Mouse (Mus musculus): ENCODE data around the gene Fut11. TPM values are rescaled to one million over a fixed set of nuclear protein-coding genes. Genes with fewer than 3 reads are reported as not detected.
"Not testable (repeated sequence)": the region's sequence is repeated elsewhere in the genome, so short reads cannot be mapped to it uniquely, and the experiment has no call there.

Gene Fut11
- polyA plus RNA-seq, 1 experiment from 2014 or later = 19.0 TPM

- H3K4me1 ChIP-seq (replicated peaks) = peaks cover 61% of the 10 kb centered on the region
- H3K36me3 ChIP-seq = peaks cover 13% of the 10 kb centered on the region; the same call in 1 of the 2 replicates
- H3K4me2 ChIP-seq = no peak overlapping the region
- H3K9ac ChIP-seq = no peak overlapping the region
- WGBS = 72% methylated on average over 3 of the region's 3 CpGs
- H3K4me3 ChIP-seq = no peak overlapping the region
- H3K9me3 ChIP-seq (replicated peaks) = no peaks in the 10 kb centered on the region
- no peak overlapping the region for H3K27ac ChIP-seq
- ATAC-seq (replicated peaks; ENCODE audit: insufficient number of reproducible peaks, insufficient read depth, low FRiP score, low read depth) = no peak
- no peaks in the 10 kb centered on the region for H3K27me3 ChIP-seq
These were observed 5.6 kb downstream of the Fut11 start for GRCm38 (mm10) chr14:20700362-20700761.

- peaks cover 13% of the 10 kb centered on the region; the same call in 1 of the 2 replicates for H3K36me3 ChIP-seq
- peak overlapping the region; percentile 70 for H3K4me2 ChIP-seq
- no peaks in the 10 kb centered on the region for H3K27me3 ChIP-seq
- H3K4me3 ChIP-seq = peak overlapping the region; percentile 65
- peak overlapping the region; percentile 71 for H3K9ac ChIP-seq
- no peak for ATAC-seq (replicated peaks; ENCODE audit: insufficient number of reproducible peaks, insufficient read depth, low FRiP score, low read depth)
- no peaks in the 10 kb centered on the region for H3K9me3 ChIP-seq (replicated peaks)
- peak overlapping the region; percentile 90 for H3K27ac ChIP-seq
- H3K4me1 ChIP-seq (replicated peaks) = peaks cover 50% of the 10 kb centered on the region
- WGBS = 66% methylated on average over 8 of the region's 8 CpGs
These were observed 6.8 kb downstream of the Fut11 start for GRCm38 (mm10) chr14:20701554-20701953.

- H3K27me3 ChIP-seq = no peaks in the 10 kb centered on the region
- H3K27ac ChIP-seq = peak overlapping the region; percentile 90
- ATAC-seq (replicated peaks; ENCODE audit: insufficient number of reproducible peaks, insufficient read depth, low FRiP score, low read depth) = peak; percentile 14
- H3K4me2 ChIP-seq = peak overlapping the region; percentile 70
- H3K4me1 ChIP-seq (replicated peaks) = peaks cover 47% of the 10 kb centered on the region
- H3K9ac ChIP-seq = peak overlapping the region; percentile 71
- no peaks in the 10 kb centered on the region for H3K9me3 ChIP-seq (replicated peaks)
- H3K36me3 ChIP-seq = peaks cover 13% of the 10 kb centered on the region; the same call in 1 of the 2 replicates
- peak overlapping the region; percentile 65 for H3K4me3 ChIP-seq
- 7% methylated on average over 15 of the region's 15 CpGs for whole genome bisulfite sequencing
These were observed 7.5 kb downstream of the Fut11 start for GRCm38 (mm10) chr14:20702096-20702740.

GRCm38 (mm10) chr14:20702741-20703381 is 8.1 kb downstream of the Fut11 start, which contains the start of gene Chchd1:
TSS of gene Chchd1 (plus strand) at chr14:20703006.
- WGBS = under 1% methylated on average over 61 of the region's 61 CpGs
- H3K27ac ChIP-seq = peak within 1 kb of the TSS; percentile 90
- no peaks in the 10 kb centered on the region for H3K27me3 ChIP-seq
- peak within 1 kb of the TSS; percentile 71 for H3K9ac ChIP-seq
- H3K4me1 ChIP-seq (replicated peaks) = peaks cover 42% of the 10 kb centered on the region
- peak within 1 kb of the TSS; percentile 65 for H3K4me3 ChIP-seq
- peak within 1 kb of the TSS; percentile 70 for H3K4me2 ChIP-seq
- no peaks in the 10 kb centered on the region for H3K9me3 ChIP-seq (replicated peaks)
- peaks cover 13% of the 10 kb centered on the region; the same call in 1 of the 2 replicates for H3K36me3 ChIP-seq
- ATAC-seq (replicated peaks; ENCODE audit: insufficient number of reproducible peaks, insufficient read depth, low FRiP score, low read depth) = peak; percentile 76

GRCm38 (mm10) chr14:20703461-20703860 is 8.7 kb downstream of the Fut11 start:
- Histone ChIP-seq H3K4me2 (peak overlapping the region; percentile 70), H3K27ac (peak overlapping the region; percentile 90), H3K9ac (peak overlapping the region; percentile 71), H3K36me3 (0 out of 2 replicates have a peak, but pooled peaks cover 11% of the 10 kb centered on the region), H3K4me3 (peak overlapping the region; percentile 65), H3K4me1 (replicated peaks) (peaks cover 38% of the 10 kb centered on the region)
- not testable (repeated sequence) for ATAC-seq (replicated peaks; ENCODE audit: insufficient number of reproducible peaks, insufficient read depth, low FRiP score, low read depth); H3K27me3 ChIP-seq; H3K9me3 ChIP-seq (replicated peaks)
- 8% methylated on average over 8 of the region's 8 CpGs for WGBS

GRCm38 (mm10) chr14:20707201-20708190 is 12.7 kb downstream of the Fut11 start, which contains the start of gene Zswim8:
TSS of gene Zswim8 (plus strand) at chr14:20707552.
- peak; percentile 87 for ATAC-seq (replicated peaks; ENCODE audit: insufficient number of reproducible peaks, insufficient read depth, low FRiP score, low read depth)

GRCm38 (mm10) chr14:20708239-20708638 is 13.5 kb downstream of the Fut11 start:
- Histone ChIP-seq H3K27me3 (no peaks in the 10 kb centered on the region), H3K36me3 (peaks cover 35% of the 10 kb centered on the region)
- WGBS = 4% methylated on average over 10 of the region's 10 CpGs

More at GRCm38 (mm10) chr14:20707201-20708190, 12.7 kb downstream of the Fut11 start, which contains the start of gene Zswim8:
- peak within 1 kb of the TSS; percentile 95 for H3K9ac ChIP-seq
- H3K36me3 ChIP-seq = peaks cover 28% of the 10 kb centered on the region
- peak within 1 kb of the TSS; percentile 81 for H3K4me3 ChIP-seq
- no peaks in the 10 kb centered on the region for H3K27me3 ChIP-seq
- under 1% methylated on average over 72 of the region's 80 CpGs for WGBS
- H3K27ac ChIP-seq = peak within 1 kb of the TSS; percentile 91
- peaks cover 29% of the 10 kb centered on the region for H3K4me1 ChIP-seq (replicated peaks)
- H3K4me2 ChIP-seq = peak within 1 kb of the TSS; percentile 81
- H3K9me3 ChIP-seq (replicated peaks) = no peaks in the 10 kb centered on the region

GRCm38 (mm10) chr14:20713832-20714231 is 19.1 kb downstream of the Fut11 start:
- Histone ChIP-seq H3K36me3 (peaks cover 85% of the 10 kb centered on the region), H3K27me3 (no peaks in the 10 kb centered on the region), H3K4me3 (no peak overlapping the region), H3K4me2 (peak overlapping the region; percentile 3; the same call in 1 of the 2 replicates), H3K9ac (0 out of 2 replicates have a peak overlapping the region, but pooled peaks have one; percentile 23), H3K4me1 (replicated peaks) (peaks cover 29% of the 10 kb centered on the region), H3K9me3 (replicated peaks) (no peaks in the 10 kb centered on the region), H3K27ac (peak overlapping the region; percentile 77)
- 32% methylated on average over 11 of the region's 11 CpGs for WGBS
- ATAC-seq (replicated peaks; ENCODE audit: insufficient number of reproducible peaks, insufficient read depth, low FRiP score, low read depth) = peak; percentile 61

More at GRCm38 (mm10) chr14:20708239-20708638, 13.5 kb downstream of the Fut11 start:
- peaks cover 31% of the 10 kb centered on the region for H3K4me1 ChIP-seq (replicated peaks)
- H3K27ac ChIP-seq = peak overlapping the region; percentile 91
- peak overlapping the region; percentile 95 for H3K9ac ChIP-seq
- peak overlapping the region; percentile 81 for H3K4me3 ChIP-seq
- H3K4me2 ChIP-seq = peak overlapping the region; percentile 81
- ATAC-seq (replicated peaks; ENCODE audit: insufficient number of reproducible peaks, insufficient read depth, low FRiP score, low read depth) = no peak
- H3K9me3 ChIP-seq (replicated peaks) = no peaks in the 10 kb centered on the region

GRCm38 (mm10) chr14:20718443-20718842 is 23.7 kb downstream of the Fut11 start:
- no peak overlapping the region for H3K4me2 ChIP-seq
- H3K27me3 ChIP-seq = no peaks in the 10 kb centered on the region
- H3K4me1 ChIP-seq (replicated peaks) = peaks cover 14% of the 10 kb centered on the region
- ATAC-seq (replicated peaks; ENCODE audit: insufficient number of reproducible peaks, insufficient read depth, low FRiP score, low read depth) = no peak
- no peak overlapping the region for H3K4me3 ChIP-seq
- WGBS = 90% methylated on average over 10 of the region's 10 CpGs
- H3K27ac ChIP-seq = no peak overlapping the region
- no peak overlapping the region for H3K9ac ChIP-seq
- H3K36me3 ChIP-seq = peaks cover 99% of the 10 kb centered on the region
- no peaks in the 10 kb centered on the region for H3K9me3 ChIP-seq (replicated peaks)

- Histone ChIP-seq H3K4me1 (replicated peaks) (peaks cover 4% of the 10 kb centered on the region; the same call in 1 of the 2 replicates), H3K27me3 (no peaks in the 10 kb centered on the region), H3K9ac (no peak overlapping the region), H3K4me2 (no peak overlapping the region), H3K27ac (no peak overlapping the region), H3K4me3 (no peak overlapping the region), H3K9me3 (replicated peaks) (no peaks in the 10 kb centered on the region), H3K36me3 (peaks cover 99% of the 10 kb centered on the region)
- WGBS = 91% methylated on average over 12 of the region's 12 CpGs
- ATAC-seq (replicated peaks; ENCODE audit: insufficient number of reproducible peaks, insufficient read depth, low FRiP score, low read depth) = no peak
These were observed 25.0 kb downstream of the Fut11 start for GRCm38 (mm10) chr14:20719767-20720166.
